Mouse (Mus musculus) lung, embryonic 15.5 days (tissue): ENCODE results near the gene E130114P18Rik. TPM values are rescaled to one million over a fixed set of nuclear protein-coding genes. Genes with fewer than 3 reads are reported as not detected.

ENCODE experiments used
- ATAC-seq: fragments of 200-750 bp; cut with Nextera tagmentation; 2 replicates; pipeline ENCODE4 v1.8.0; 2017; ENCODE audit warnings: moderate number of reproducible peaks, borderline replicate concordance; ENCODE audit not compliant: low FRiP score, low TSS enrichment; ENCODE audit errors: extremely low read depth
- H3K27ac ChIP-seq: fragments of 300-500 bp; sonication (generic); 2 replicates; pipeline ENCODE4 v1.5.1; 2015; ENCODE audit warnings: moderate library complexity, mild to moderate bottlenecking, inconsistent platforms
- H3K27me3 ChIP-seq: fragments of 300-500 bp; sonication (generic); 2 replicates; pipeline ENCODE4 v1.6.1; 2015; ENCODE audit warnings: inconsistent platforms
- H3K36me3 ChIP-seq: fragments of 300-500 bp; sonication (generic); 2 replicates; pipeline ENCODE4 v1.6.1; 2015; ENCODE audit warnings: inconsistent platforms
- H3K4me1 ChIP-seq: fragments of 300-500 bp; sonication (generic); 2 replicates; pipeline ENCODE4 v1.6.1; 2015; ENCODE audit warnings: inconsistent platforms
- H3K4me2 ChIP-seq: fragments of 300-500 bp; sonication (generic); 2 replicates; pipeline ENCODE4 v1.6.1; 2015; ENCODE audit warnings: inconsistent platforms, mild to moderate bottlenecking, moderate library complexity
- H3K4me3 ChIP-seq: fragments of 300-500 bp; sonication (generic); 2 replicates; pipeline ENCODE4 v1.5.1; 2015; ENCODE audit warnings: mild to moderate bottlenecking, inconsistent platforms
- H3K9ac ChIP-seq: fragments of 300-500 bp; sonication (generic); 2 replicates; pipeline ENCODE4 v1.6.1; 2015; ENCODE audit warnings: inconsistent platforms
- H3K9me3 ChIP-seq: fragments of 300-500 bp; sonication (generic); 2 replicates; pipeline ENCODE4 v1.6.1; 2016; ENCODE audit warnings: inconsistent platforms
- WGBS: fragments of 180-500 bp; shearing (Covaris S2); methylation state at CpG from one replicate; pipeline ENCODE4 v1.1.7; 2015; 5-methylcytosine and 5-hydroxymethylcytosine counted together
- polyA plus RNA-seq: library from polyadenylated mRNA; unstranded; fragments of >200 nt; fragmentation: Nextera tagmentation; extraction: Ambion mirVana; gene quantifications from 2 replicates; pipeline ENCODE4 v1.2.1, GENCODE M21; 2015

Gene E130114P18Rik
- polyA plus RNA-seq, 1 experiment from 2014 or later: 0.44 TPM

- WGBS: 72% methylated on average over 1 of the region's 1 CpGs
- Histone ChIP-seq H3K4me3 (no peak overlapping the region), H3K36me3 (no peaks in the 10 kb centered on the region), H3K9me3 (no peaks in the 10 kb centered on the region), H3K27me3 (peaks cover 3% of the 10 kb centered on the region; the same call in 1 of the 2 replicates), H3K27ac (no peak overlapping the region), H3K4me1 (peaks cover 12% of the 10 kb centered on the region; the same call in 1 of the 2 replicates), H3K9ac (no peak overlapping the region), H3K4me2 (no peak overlapping the region)
- no peak for ATAC-seq
Observed at GRCm38 (mm10) chr4:97620409-97620808, 157.5 kb downstream of the E130114P18Rik start.

GRCm38 (mm10) chr4:97618668-97619373, 159.1 kb downstream of the E130114P18Rik start:
- Histone ChIP-seq H3K27me3 (peaks cover 3% of the 10 kb centered on the region; the same call in 1 of the 2 replicates), H3K4me3 (no peak overlapping the region), H3K9ac (no peak overlapping the region), H3K9me3 (no peaks in the 10 kb centered on the region), H3K36me3 (no peaks in the 10 kb centered on the region), H3K4me1 (0 out of 2 replicates have a peak, but pooled peaks cover 5% of the 10 kb centered on the region), H3K27ac (no peak overlapping the region), H3K4me2 (no peak overlapping the region)
- no peak for ATAC-seq
- 53% methylated on average over 15 of the region's 15 CpGs for WGBS

GRCm38 (mm10) chr4:97615031-97615430, 162.8 kb downstream of the E130114P18Rik start:
- peaks cover 3% of the 10 kb centered on the region; the same call in 1 of the 2 replicates for H3K27me3 ChIP-seq
- no peak overlapping the region for H3K4me3 ChIP-seq
- no peak overlapping the region for H3K9ac ChIP-seq
- no peak overlapping the region for H3K4me2 ChIP-seq
- H3K9me3 ChIP-seq: no peaks in the 10 kb centered on the region
- WGBS: 64% methylated on average over 3 of the region's 3 CpGs
- no peak for ATAC-seq
- peaks cover 22% of the 10 kb centered on the region for H3K4me1 ChIP-seq
- H3K27ac ChIP-seq: no peak overlapping the region
- no peaks in the 10 kb centered on the region for H3K36me3 ChIP-seq

GRCm38 (mm10) chr4:97611251-97611847, 166.5 kb downstream of the E130114P18Rik start:
- Histone ChIP-seq H3K27me3 (no peaks in the 10 kb centered on the region; the same call in 1 of the 2 replicates), H3K4me1 (peaks cover 27% of the 10 kb centered on the region), H3K36me3 (no peaks in the 10 kb centered on the region), H3K9ac (no peak overlapping the region), H3K4me2 (no peak overlapping the region), H3K9me3 (no peaks in the 10 kb centered on the region), H3K27ac (peak overlapping the region; percentile 29), H3K4me3 (no peak overlapping the region)
- WGBS: 41% methylated on average over 11 of the region's 11 CpGs
- ATAC-seq: peak; percentile 83

- Histone ChIP-seq H3K27ac (no peak overlapping the region), H3K4me1 (peaks cover 27% of the 10 kb centered on the region), H3K36me3 (no peaks in the 10 kb centered on the region), H3K9me3 (no peaks in the 10 kb centered on the region), H3K4me3 (no peak overlapping the region), H3K27me3 (no peaks in the 10 kb centered on the region), H3K4me2 (no peak overlapping the region), H3K9ac (no peak overlapping the region)
- WGBS: 35% methylated on average over 10 of the region's 10 CpGs
- no peak for ATAC-seq
Observed at GRCm38 (mm10) chr4:97609831-97610727, 167.8 kb downstream of the E130114P18Rik start.

- no peak overlapping the region for H3K4me2 ChIP-seq
- H3K4me3 ChIP-seq: no peak overlapping the region
- H3K4me1 ChIP-seq: peaks cover 27% of the 10 kb centered on the region
- ATAC-seq: no peak
- 67% methylated on average over 4 of the region's 4 CpGs for WGBS
- H3K9ac ChIP-seq: no peak overlapping the region
- H3K27ac ChIP-seq: no peak overlapping the region
- no peaks in the 10 kb centered on the region for H3K27me3 ChIP-seq
- no peaks in the 10 kb centered on the region for H3K36me3 ChIP-seq
- no peaks in the 10 kb centered on the region for H3K9me3 ChIP-seq
Observed at GRCm38 (mm10) chr4:97609329-97609728, 168.5 kb downstream of the E130114P18Rik start.

GRCm38 (mm10) chr4:97608728-97609127, 169.2 kb downstream of the E130114P18Rik start:
- ATAC-seq: no peak
- no peak overlapping the region for H3K27ac ChIP-seq
- no peak overlapping the region for H3K9ac ChIP-seq
- WGBS: 82% methylated on average over 8 of the region's 8 CpGs
- no peak overlapping the region for H3K4me2 ChIP-seq
- no peaks in the 10 kb centered on the region for H3K9me3 ChIP-seq
- no peaks in the 10 kb centered on the region for H3K36me3 ChIP-seq
- H3K4me1 ChIP-seq: peaks cover 27% of the 10 kb centered on the region
- H3K4me3 ChIP-seq: no peak overlapping the region
- H3K27me3 ChIP-seq: no peaks in the 10 kb centered on the region

- Histone ChIP-seq H3K4me3 (no peak overlapping the region), H3K9ac (no peak overlapping the region), H3K9me3 (no peaks in the 10 kb centered on the region), H3K27ac (no peak overlapping the region), H3K27me3 (no peaks in the 10 kb centered on the region), H3K4me2 (no peak overlapping the region), H3K36me3 (no peaks in the 10 kb centered on the region), H3K4me1 (peaks cover 27% of the 10 kb centered on the region)
- no peak for ATAC-seq
- 71% methylated on average over 3 of the region's 3 CpGs for WGBS
Observed at GRCm38 (mm10) chr4:97608134-97608533, 169.7 kb downstream of the E130114P18Rik start.

- no peak for ATAC-seq
- H3K4me1 ChIP-seq: peaks cover 27% of the 10 kb centered on the region
Observed at GRCm38 (mm10) chr4:97607169-97607568, 170.7 kb downstream of the E130114P18Rik start.

GRCm38 (mm10) chr4:97606524-97606923, 171.4 kb downstream of the E130114P18Rik start:
- H3K9ac ChIP-seq: no peak overlapping the region
- ATAC-seq: no peak
- peaks cover 27% of the 10 kb centered on the region for H3K4me1 ChIP-seq
- no peaks in the 10 kb centered on the region for H3K36me3 ChIP-seq
- H3K4me3 ChIP-seq: no peak overlapping the region
- H3K9me3 ChIP-seq: no peaks in the 10 kb centered on the region
- no peak overlapping the region; the same call in 1 of the 2 replicates for H3K4me2 ChIP-seq
- 37% methylated on average over 8 of the region's 8 CpGs for WGBS
- no peaks in the 10 kb centered on the region for H3K27me3 ChIP-seq
- no peak overlapping the region for H3K27ac ChIP-seq

More at GRCm38 (mm10) chr4:97607169-97607568, 170.7 kb downstream of the E130114P18Rik start:
- Histone ChIP-seq H3K9me3 (no peaks in the 10 kb centered on the region), H3K4me3 (no peak overlapping the region), H3K36me3 (no peaks in the 10 kb centered on the region), H3K9ac (no peak overlapping the region), H3K27me3 (no peaks in the 10 kb centered on the region), H3K27ac (no peak overlapping the region), H3K4me2 (no peak overlapping the region)
- WGBS: 50% methylated on average over 1 of the region's 1 CpGs

GRCm38 (mm10) chr4:97602579-97602978, 175.3 kb downstream of the E130114P18Rik start:
- no peak for ATAC-seq
- H3K36me3 ChIP-seq: no peaks in the 10 kb centered on the region
- H3K4me3 ChIP-seq: no peak overlapping the region
- no peak overlapping the region for H3K4me2 ChIP-seq
- no peaks in the 10 kb centered on the region for H3K27me3 ChIP-seq
- no peaks in the 10 kb centered on the region for H3K9me3 ChIP-seq
- no peak overlapping the region for H3K27ac ChIP-seq
- no peak overlapping the region for H3K9ac ChIP-seq
- peaks cover 21% of the 10 kb centered on the region for H3K4me1 ChIP-seq
- WGBS: 72% methylated on average over 4 of the region's 4 CpGs
